Mouse (Mus musculus) yolk sac, embryonic 10.5 days (tissue): Measurements from ENCODE around the gene Ephb2.

Experiments
- DNase-seq: peaks from one replicate; pipeline ENCODE4 v3.0.0-alpha.2; 2017; ENCODE audit warnings: low spot score

Ephb2 gene

GRCm38 (mm10) chr4:136651882-136652527 is 183.8 kb downstream of the Ephb2 start:
- DNase-seq, result no peak

- DNase-seq, result no peak
Measured at GRCm38 (mm10) chr4:136651357-136651811, 184.4 kb downstream of the Ephb2 start.

DNA sequence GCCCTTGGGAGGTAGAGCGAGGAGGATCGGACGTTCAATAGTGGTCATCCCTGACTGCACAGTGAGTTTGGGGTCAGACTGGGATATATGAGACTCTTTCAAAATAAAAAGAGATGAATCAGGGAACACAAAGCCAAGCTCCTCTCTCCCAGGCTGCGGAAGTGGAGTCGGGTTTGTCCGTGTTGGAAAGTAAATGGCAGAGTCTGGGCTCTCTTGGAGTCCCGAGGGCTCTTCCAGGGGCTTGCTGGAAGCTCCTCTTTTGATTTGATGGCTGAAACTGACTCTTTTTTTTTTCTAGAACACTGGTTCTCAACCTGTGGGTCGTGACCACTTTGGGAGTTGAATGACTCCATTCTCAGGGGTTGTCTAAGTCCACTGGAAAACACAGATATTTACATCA is 185.5 kb downstream of the Ephb2 start:
- DNase-seq, result no peak

DNA sequence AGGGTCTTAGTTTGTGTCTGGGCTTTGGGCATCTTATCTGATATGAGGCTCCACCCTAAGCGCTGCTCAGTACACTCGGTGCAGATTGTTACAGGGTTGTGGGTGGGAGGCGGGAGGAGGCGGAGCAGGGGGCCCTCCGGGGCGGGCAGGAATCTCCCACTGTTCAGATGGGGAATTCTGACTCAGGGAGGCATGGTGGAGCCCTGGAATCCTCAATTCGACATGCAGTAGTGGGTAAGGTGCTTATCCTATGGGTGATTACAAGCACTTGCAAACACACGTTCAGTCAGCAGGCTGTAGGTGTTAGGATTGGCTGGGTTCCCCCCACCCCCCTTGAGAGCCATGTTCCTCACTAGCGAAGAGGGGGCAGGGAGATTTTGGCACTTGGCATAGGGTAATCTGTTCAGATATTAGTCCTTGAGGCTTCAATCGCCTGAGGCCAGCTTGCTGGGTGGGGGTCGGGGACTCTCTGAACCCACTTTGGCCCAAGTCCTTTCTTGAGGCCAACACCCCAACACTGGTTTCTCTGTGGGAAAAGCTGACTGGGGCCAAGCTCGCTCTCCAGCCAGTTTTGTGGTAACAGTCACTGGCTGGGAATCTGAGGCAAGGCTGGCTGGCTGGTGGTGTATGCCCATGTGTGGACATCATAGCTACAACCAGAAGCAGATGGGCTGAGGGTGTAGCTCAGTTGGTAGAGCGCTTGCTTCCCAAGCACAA is 186.2 kb downstream of the Ephb2 start:
- DNase-seq, result no peak

GRCm38 (mm10) chr4:136648922-136649479 is 186.8 kb downstream of the Ephb2 start:
- peak; percentile 57 for DNase-seq

DNA sequence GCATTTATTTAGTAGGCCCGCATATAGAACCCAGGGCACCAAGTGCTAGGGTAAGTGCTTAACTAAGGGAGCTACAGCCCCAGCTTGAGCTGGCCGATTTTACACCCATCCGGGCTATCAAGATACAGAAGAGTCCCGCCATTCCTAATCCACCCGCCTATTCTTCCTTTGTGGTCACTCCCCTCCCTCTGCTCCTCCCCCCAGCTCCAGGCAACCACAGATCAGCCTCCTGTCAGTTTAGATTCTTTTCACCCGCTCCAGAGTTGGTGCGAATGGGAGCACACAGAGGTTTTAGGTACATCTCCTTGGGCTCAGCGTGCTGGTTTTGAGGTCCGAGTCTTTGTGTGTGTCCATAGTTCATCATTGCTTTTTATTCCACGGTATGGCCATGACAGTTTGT is 196.9 kb downstream of the Ephb2 start:
- DNase-seq, result no peak

GRCm38 (mm10) chr4:136638230-136638750 is 197.5 kb downstream of the Ephb2 start:
- DNase-seq, result no peak

DNA sequence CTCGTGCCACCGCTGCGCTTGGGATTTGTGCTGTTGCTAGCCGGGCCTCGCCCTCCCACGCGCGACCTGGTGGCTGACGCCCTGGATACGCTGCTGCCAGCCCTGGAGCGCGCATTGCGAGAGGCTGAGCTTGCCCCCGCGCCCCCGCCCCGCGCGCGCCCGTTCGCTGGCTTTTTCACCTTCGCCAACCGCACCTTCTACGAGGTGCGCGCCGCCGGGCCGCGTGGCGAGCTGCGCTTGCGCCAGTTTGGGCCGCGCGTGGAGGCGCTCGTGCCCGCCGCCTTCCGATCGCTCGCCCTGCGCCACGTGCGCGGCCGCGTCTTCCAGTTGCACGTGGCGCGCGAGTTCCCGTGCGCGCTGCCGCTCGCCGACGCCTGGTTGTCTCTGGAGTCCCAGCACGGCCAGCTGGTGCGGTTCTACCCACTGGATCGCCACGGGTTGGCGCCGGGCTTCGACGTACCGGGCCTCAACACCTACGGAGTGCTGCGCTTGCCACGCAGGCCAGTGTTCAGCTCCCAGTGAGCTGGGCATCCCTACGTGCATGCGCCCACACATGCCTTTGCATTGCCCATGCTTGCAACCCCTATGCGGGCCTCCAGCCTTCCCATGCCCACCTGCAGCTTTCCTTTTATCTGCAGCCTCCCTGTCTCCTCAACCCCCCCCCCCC is 198.1 kb downstream of the Ephb2 start:
- DNase-seq, result no peak

DNA sequence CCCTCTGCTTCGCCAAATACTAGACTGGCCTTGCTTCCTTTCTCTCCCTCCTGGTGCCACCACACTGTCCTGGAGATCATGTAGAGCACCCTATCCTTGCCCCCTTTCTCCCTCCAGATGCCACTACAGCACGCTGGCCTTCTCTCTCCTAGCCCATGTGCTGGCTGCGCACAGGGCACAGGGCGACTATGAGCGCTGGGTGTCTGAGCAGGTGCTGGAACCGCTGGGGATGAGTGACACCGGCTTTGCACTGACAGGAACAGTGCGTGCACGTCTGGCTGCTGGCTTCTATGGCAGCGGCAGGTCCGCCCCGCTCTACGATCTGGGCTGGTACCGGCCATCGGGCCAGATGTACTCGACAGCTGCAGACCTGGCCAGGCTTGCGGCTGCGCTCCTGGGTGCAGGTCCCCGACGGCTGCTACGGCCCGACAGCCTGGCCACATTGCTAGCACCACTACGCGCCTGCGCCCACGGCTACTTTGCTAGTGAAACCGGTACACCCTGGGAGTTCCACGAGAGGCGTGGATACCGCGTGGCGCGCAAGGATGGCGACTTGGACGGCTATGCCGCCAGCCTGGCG is 198.7 kb downstream of the Ephb2 start:
- DNase-seq, result no peak

GRCm38 (mm10) chr4:136636511-136636910 is 199.3 kb downstream of the Ephb2 start:
- no peak for DNase-seq

DNA sequence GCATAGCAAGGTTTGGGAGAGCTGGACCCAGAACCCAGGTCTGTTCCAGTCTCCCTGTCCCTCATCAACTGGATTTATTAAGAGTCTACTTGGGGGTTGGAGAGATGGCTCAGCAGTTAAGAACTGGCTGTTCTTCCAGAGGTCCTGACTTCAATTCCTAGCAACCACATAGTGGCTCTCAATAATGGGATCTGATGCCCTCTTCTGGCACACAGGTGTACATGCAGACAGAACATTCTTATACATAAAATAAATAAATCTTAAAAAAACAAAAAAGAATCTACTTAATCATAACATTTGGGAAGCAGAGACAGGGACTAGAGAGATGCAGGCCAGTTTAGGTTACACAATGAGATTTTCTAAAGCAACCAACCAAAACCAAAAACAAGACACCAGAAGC is 199.8 kb downstream of the Ephb2 start:
- DNase-seq, result no peak

DNA sequence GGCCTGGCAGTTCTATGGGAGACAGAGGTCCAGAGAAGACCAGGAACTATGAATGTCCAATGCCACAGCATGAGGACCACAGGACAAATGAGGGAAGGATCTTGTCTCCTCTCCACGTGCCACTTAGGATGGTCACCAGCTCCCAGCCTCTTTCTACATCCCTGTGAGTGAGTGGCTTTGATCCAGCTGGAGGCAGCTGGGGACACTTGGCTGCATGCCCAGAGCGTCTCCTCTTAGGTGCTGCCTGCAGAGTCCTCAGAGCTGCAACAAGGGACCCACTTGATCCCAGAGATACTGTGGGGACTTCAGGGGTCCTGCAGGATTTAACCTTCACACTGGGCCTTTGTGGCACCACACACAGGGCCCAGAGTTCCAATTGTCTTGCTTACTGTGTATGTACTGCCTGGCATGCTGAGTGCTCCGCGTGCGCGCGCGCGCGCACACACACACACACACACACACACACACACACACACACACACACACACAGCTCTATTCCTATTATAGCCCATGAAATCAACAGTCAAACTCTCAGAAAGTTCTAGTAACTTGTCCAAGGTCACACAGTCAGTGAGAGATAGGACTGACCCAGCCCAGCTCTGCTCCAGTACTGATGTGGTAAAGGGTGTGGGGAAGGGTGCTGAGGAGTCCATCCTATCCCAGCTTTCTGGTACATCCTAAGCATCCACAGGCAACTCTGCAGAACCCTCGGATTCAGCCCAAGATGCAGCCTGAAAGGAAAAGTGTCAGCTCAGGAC is 204.4 kb downstream of the Ephb2 start:
- DNase-seq, result no peak

GRCm38 (mm10) chr4:136626590-136626989 is 209.2 kb downstream of the Ephb2 start:
- no peak for DNase-seq

DNA sequence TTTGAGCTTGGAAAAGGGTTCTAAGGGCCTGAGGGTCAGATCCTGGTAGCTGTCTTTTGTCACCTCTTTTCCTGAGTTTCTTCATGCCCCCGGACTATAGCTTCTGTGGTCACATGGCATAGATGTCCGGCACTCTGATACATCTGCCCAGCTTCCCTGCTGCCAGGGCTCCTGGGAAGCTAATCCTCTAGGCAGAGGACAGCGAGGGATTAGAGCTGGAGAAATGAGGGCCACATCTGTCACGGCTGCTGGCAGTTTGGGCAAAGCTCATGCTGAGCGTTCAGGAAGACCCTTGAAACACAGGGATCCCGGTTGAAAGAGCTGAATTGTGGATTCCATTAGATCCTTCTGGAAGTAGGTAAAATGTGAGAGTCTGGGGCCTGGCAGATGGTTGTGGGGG is 213.4 kb downstream of the Ephb2 start, which contains the start of gene Lactbl1:
Gene Lactbl1 (plus strand): TSS at position 234 of the 400 bp plus-strand sequence.
- no peak for DNase-seq

GRCm38 (mm10) chr4:136621956-136622355 is 213.8 kb downstream of the Ephb2 start:
- DNase-seq, result no peak

- DNase-seq, result peak; percentile 25
Measured at GRCm38 (mm10) chr4:136621336-136621735, 214.5 kb downstream of the Ephb2 start.

GRCm38 (mm10) chr4:136613657-136614056 is 222.1 kb downstream of the Ephb2 start:
- no peak for DNase-seq

GRCm38 (mm10) chr4:136610387-136610856 is 225.4 kb downstream of the Ephb2 start, which contains the start of gene Tex46:
Gene Tex46, plus strand, starts transcription at chr4:136610437.
- no peak for DNase-seq

- DNase-seq, result no peak
Measured at GRCm38 (mm10) chr4:136605756-136606485, 229.9 kb downstream of the Ephb2 start.

- peak; percentile 92 for DNase-seq
Measured at GRCm38 (mm10) chr4:136602568-136602967, 233.2 kb downstream of the Ephb2 start, which contains the start of gene Kdm1a. Gene Kdm1a, minus strand, starts transcription at chr4:136602723.
